Mouse (Mus musculus) MEL (cell line): Measurements from ENCODE around the gene Ppfibp2. TPM values are rescaled to one million over a fixed set of nuclear protein-coding genes. Genes with fewer than 3 reads are reported as not detected.

ENCODE experiments used
- DNase-seq: peaks from one replicate; pipeline ENCODE4 v3.0.0; 2011; ENCODE audit warnings: low read depth, low spot score
- H3K27ac ChIP-seq: 2 replicates; pipeline ENCODE4 v1.5.1; 2012; ENCODE audit warnings: low read depth, mild to moderate bottlenecking, control low read depth, low read length, moderate library complexity; ENCODE audit not compliant: control insufficient read depth
- H3K27me3 ChIP-seq, 2 experiments: fragments of 150-350 bp in 1 of 2; sonication (generic) in 1 of 2; 2 replicates each; pipeline ENCODE4 v1.6.1; 2012; ENCODE audit warnings: low read length in 2 of 2, mild to moderate bottlenecking in 2 of 2, improper control_type of control experiment in 1 of 2, moderate library complexity in 1 of 2; ENCODE audit not compliant: insufficient read depth in 2 of 2, control insufficient read depth in 1 of 2
- H3K36me3 ChIP-seq, 2 experiments: 2 replicates each; pipeline ENCODE4 v1.6.1; 2012 to 2014; ENCODE audit warnings: low read length in 2 of 2, improper control_type of control experiment in 1 of 2, inconsistent platforms in 1 of 2, mild to moderate bottlenecking in 1 of 2; ENCODE audit not compliant: insufficient read depth in 2 of 2, control insufficient read depth in 1 of 2
- H3K4me1 ChIP-seq, 2 experiments: fragments of 150-350 bp in 1 of 2; sonication (generic) in 1 of 2; 2 replicates each; pipeline ENCODE4 v1.6.1; 2012; ENCODE audit warnings: low read length in 2 of 2, improper control_type of control experiment in 1 of 2, mild to moderate bottlenecking in 1 of 2; ENCODE audit not compliant: insufficient read depth in 2 of 2, control insufficient read depth in 1 of 2
- H3K4me3 ChIP-seq, 2 experiments: fragments of 150-350 bp in 1 of 2; sonication (generic) in 1 of 2; 2 replicates each; pipeline ENCODE4 v1.5.1; 2012; ENCODE audit warnings: low read depth in 2 of 2, low read length in 2 of 2, mild to moderate bottlenecking in 2 of 2, moderate library complexity in 2 of 2, control low read depth in 1 of 2, improper control_type of control experiment in 1 of 2; ENCODE audit not compliant: control insufficient read depth in 1 of 2, insufficient read depth in 1 of 2
- H3K79me2 ChIP-seq: 2 replicates; pipeline ENCODE4 v1.6.1; 2012; ENCODE audit warnings: mild to moderate bottlenecking, low read length, moderate library complexity; ENCODE audit not compliant: control insufficient read depth, poor library complexity, insufficient read depth
- H3K9ac ChIP-seq: 2 replicates; pipeline ENCODE4 v1.6.1; 2012; ENCODE audit warnings: low read depth, mild to moderate bottlenecking, control low read depth, low read length, moderate library complexity; ENCODE audit not compliant: control insufficient read depth, poor library complexity, severe bottlenecking
- H3K9me3 ChIP-seq: fragments of 150-350 bp; sonication (generic); replicated peaks from 2 replicates; pipeline ENCODE4 v1.6.1; 2012; ENCODE audit warnings: mild to moderate bottlenecking, low read length, improper control_type of control experiment, moderate library complexity; ENCODE audit not compliant: insufficient read depth
- CHD1 ChIP-seq: IDR thresholded peaks from 2 replicates; pipeline ENCODE4 v1.6.1; 2012; ENCODE audit warnings: low read depth, mild to moderate bottlenecking, inconsistent platforms, low read length, improper control_type of control experiment
- CHD2 ChIP-seq: IDR thresholded peaks from 2 replicates; pipeline ENCODE4 v1.6.1; 2011; ENCODE audit warnings: low read length, improper control_type of control experiment
- CTCF ChIP-seq, 3 experiments: IDR thresholded peaks in 2 of 3; conservative IDR thresholded peaks in 1 of 3; 2 replicates each; pipeline ENCODE4 v1.5.1; 2011 to 2012; ENCODE audit warnings: low read length in 3 of 3, low read depth in 2 of 3, mild to moderate bottlenecking in 2 of 3, improper control_type of control experiment in 1 of 3, inconsistent platforms in 1 of 3, mixed read lengths in 1 of 3, moderate library complexity in 1 of 3; ENCODE audit not compliant: control insufficient read depth in 1 of 3, insufficient read depth in 1 of 3, poor library complexity in 1 of 3, severe bottlenecking in 1 of 3
- E2F4 ChIP-seq: IDR thresholded peaks from 2 replicates; pipeline ENCODE4 v1.6.1; 2011; ENCODE audit warnings: low read depth, low read length, improper control_type of control experiment, borderline replicate concordance
- KAT2A ChIP-seq: conservative IDR thresholded peaks from 2 replicates; pipeline ENCODE4 v1.6.1; 2012; ENCODE audit warnings: low read depth, low read length, improper control_type of control experiment, inconsistent platforms
- MAX ChIP-seq: IDR thresholded peaks from 2 replicates; pipeline ENCODE4 v1.6.1; 2011; ENCODE audit warnings: low read length, improper control_type of control experiment
- MAZ ChIP-seq: IDR thresholded peaks from 2 replicates; pipeline ENCODE4 v1.6.1; 2012; ENCODE audit warnings: low read depth, mild to moderate bottlenecking, inconsistent platforms, low read length, improper control_type of control experiment
- MEF2A ChIP-seq: IDR thresholded peaks from 2 replicates; pipeline ENCODE4 v1.6.1; 2014; ENCODE audit warnings: low read depth, mild to moderate bottlenecking, inconsistent platforms, low read length, improper control_type of control experiment; ENCODE audit not compliant: poor library complexity, insufficient replicate concordance, severe bottlenecking; ENCODE audit errors: extremely low read depth
- MXI1 ChIP-seq: IDR thresholded peaks from 2 replicates; pipeline ENCODE4 v1.6.1; 2011; ENCODE audit warnings: mild to moderate bottlenecking, low read depth, low read length, improper control_type of control experiment
- NELFE ChIP-seq: IDR thresholded peaks from 2 replicates; pipeline ENCODE4 v1.6.1; 2011; ENCODE audit warnings: low read depth, low read length, improper control_type of control experiment
- POLR2A ChIP-seq, 2 experiments: IDR thresholded peaks; 2 replicates each; pipeline ENCODE4 v1.6.1; 2011 to 2012; ENCODE audit warnings: low read length in 2 of 2, mild to moderate bottlenecking in 2 of 2, control low read depth in 1 of 2, improper control_type of control experiment in 1 of 2, low read depth in 1 of 2, moderate library complexity in 1 of 2; ENCODE audit not compliant: control insufficient read depth in 1 of 2, insufficient read depth in 1 of 2, poor library complexity in 1 of 2
- POLR2AphosphoS2 ChIP-seq: IDR thresholded peaks from 2 replicates; pipeline ENCODE4 v1.6.1; 2011; ENCODE audit warnings: low read length, improper control_type of control experiment
- RAD21 ChIP-seq: IDR thresholded peaks from 2 replicates; pipeline ENCODE4 v1.6.1; 2011; ENCODE audit warnings: mild to moderate bottlenecking, low read depth, low read length, improper control_type of control experiment
- SIN3A ChIP-seq: IDR thresholded peaks from 2 replicates; pipeline ENCODE4 v1.6.1; 2012; ENCODE audit warnings: low read length, improper control_type of control experiment, inconsistent platforms
- SMC3 ChIP-seq: IDR thresholded peaks from 2 replicates; pipeline ENCODE4 v1.6.1; 2011; ENCODE audit warnings: low read depth, low read length, improper control_type of control experiment
- TAL1 ChIP-seq: IDR thresholded peaks from 2 replicates; pipeline ENCODE4 v1.6.1; 2012; ENCODE audit warnings: mild to moderate bottlenecking, inconsistent platforms, low read length, moderate library complexity, mixed read lengths
- TBP ChIP-seq: IDR thresholded peaks from 2 replicates; pipeline ENCODE4 v1.8.0; 2011; ENCODE audit warnings: low read depth, low read length, improper control_type of control experiment
- TCF12 ChIP-seq: IDR thresholded peaks from 2 replicates; pipeline ENCODE4 v1.6.1; 2014; ENCODE audit warnings: low read depth, mild to moderate bottlenecking, inconsistent platforms, low read length, improper control_type of control experiment, moderate library complexity
- USF1 ChIP-seq: IDR thresholded peaks from 2 replicates; pipeline ENCODE4 v1.6.1; 2014; ENCODE audit warnings: low read depth, mild to moderate bottlenecking, inconsistent platforms, low read length, improper control_type of control experiment, moderate library complexity
- USF2 ChIP-seq, 2 experiments: IDR thresholded peaks; 2 replicates each; pipeline ENCODE4 v1.6.1; 2011 to 2012; ENCODE audit warnings: improper control_type of control experiment in 2 of 2, low read length in 2 of 2, borderline replicate concordance in 1 of 2, inconsistent platforms in 1 of 2, low read depth in 1 of 2, mild to moderate bottlenecking in 1 of 2; ENCODE audit not compliant: insufficient read depth in 1 of 2
- ZC3H11A ChIP-seq: IDR thresholded peaks from 2 replicates; pipeline ENCODE4 v1.6.1; 2012; ENCODE audit warnings: low read depth, mild to moderate bottlenecking, inconsistent platforms, low read length, improper control_type of control experiment
- ZKSCAN1 ChIP-seq: IDR thresholded peaks from 2 replicates; pipeline ENCODE4 v1.6.1; 2012; ENCODE audit warnings: low read depth, mild to moderate bottlenecking, inconsistent platforms, low read length, improper control_type of control experiment, moderate library complexity
- ZMIZ1 ChIP-seq: IDR thresholded peaks from 2 replicates; pipeline ENCODE4 v1.6.1; 2012; ENCODE audit warnings: low read depth, mild to moderate bottlenecking, inconsistent platforms, low read length, improper control_type of control experiment, moderate library complexity
- polyA plus RNA-seq, 2 experiments: library from polyadenylated mRNA; stranded (reverse) in 1 of 2; unstranded in 1 of 2; fragments of >175 nt in 1 of 2; fragments of >200 nt in 1 of 2; gene quantifications; 2 replicates each; pipeline versions ENCODE4 v1.2.1 to v1.2.4; 2012; ENCODE audit warnings: low replicate concordance in 2 of 2, low read depth in 1 of 2; ENCODE audit not compliant: insufficient read length in 2 of 2, insufficient read depth in 1 of 2, missing spikeins in 1 of 2
- total RNA-seq: library from RNA; depleted of rRNA; stranded (reverse); fragments of 300-350 nt; gene quantifications from 2 replicates; pipeline ENCODE4 v1.2.3, GENCODE M21; 2012

Ppfibp2 gene
- total and polyA plus RNA-seq, 3 experiments = not detected

- H3K4me1 ChIP-seq = no peaks in the 10 kb centered on the region
- H3K9me3 ChIP-seq = no peaks in the 10 kb centered on the region
- no peak overlapping the region for H3K27ac ChIP-seq
- no peak overlapping the region for H3K9ac ChIP-seq
- no peak overlapping the region for H3K4me3 ChIP-seq
- no peaks in the 10 kb centered on the region for H3K79me2 ChIP-seq
- H3K27me3 ChIP-seq = no peaks in the 10 kb centered on the region
- no peak for TF ChIP-seq MXI1
- TF ChIP-seq TAL1 = no peak
- no peak for TF ChIP-seq E2F4
- no peaks in the 10 kb centered on the region for H3K36me3 ChIP-seq
- no peak for DNase-seq
Observed at GRCm38 (mm10) chr7:107752031-107752520, 157.1 kb downstream of the Ppfibp2 start.

- Histone ChIP-seq H3K9me3 (no peaks in the 10 kb centered on the region), H3K79me2 (no peaks in the 10 kb centered on the region), H3K27me3 (no peaks in the 10 kb centered on the region), H3K27ac (no peak overlapping the region), H3K4me1 (no peaks in the 10 kb centered on the region), H3K36me3 (no peaks in the 10 kb centered on the region), H3K9ac (no peak overlapping the region), H3K4me3 (no peak overlapping the region)
- TF ChIP-seq POLR2AphosphoS2 (no peak), CHD1 (no peak), ZMIZ1 (no peak), MEF2A (no peak), MAX (no peak), TBP (no peak), TAL1 (no peak), TCF12 (no peak), SIN3A (no peak), MAZ (no peak), CHD2 (no peak)
- DNase-seq = no peak
Observed at GRCm38 (mm10) chr7:107755905-107756304, 160.9 kb downstream of the Ppfibp2 start.

GRCm38 (mm10) chr7:107756748-107757147 lies 161.7 kb downstream of the Ppfibp2 start:
- no peaks in the 10 kb centered on the region for H3K27me3 ChIP-seq
- no peak for TF ChIP-seq USF1
- TF ChIP-seq SMC3 = no peak
- TF ChIP-seq MXI1 = no peak
- TF ChIP-seq KAT2A = no peak
- no peak for TF ChIP-seq POLR2A (IDR thresholded peaks at IDR 0.05; ENCODE audit: control insufficient read depth in 1 of 2, insufficient read depth in 1 of 2, low read depth in 1 of 2, low read length in 2 of 2, poor library complexity in 1 of 2)
- no peak for TF ChIP-seq CTCF (IDR thresholded peaks at IDR 0.05 in 2 of 3, conservative IDR thresholded peaks at IDR 0.05 in 1 of 3; ENCODE audit: control insufficient read depth in 1 of 3, insufficient read depth in 1 of 3, low read depth in 2 of 3, low read length in 3 of 3, poor library complexity in 1 of 3, severe bottlenecking in 1 of 3)
- no peak for TF ChIP-seq RAD21
- TF ChIP-seq ZC3H11A = no peak
- TF ChIP-seq NELFE = no peak
- no peak for TF ChIP-seq USF2 (IDR thresholded peaks at IDR 0.05; ENCODE audit: borderline replicate concordance in 1 of 2, insufficient read depth in 1 of 2, low read depth in 1 of 2, low read length in 2 of 2)
- no peak for TF ChIP-seq ZKSCAN1
- TF ChIP-seq MAX = no peak
- no peak for TF ChIP-seq CHD2
- no peak for TF ChIP-seq TBP
- no peaks in the 10 kb centered on the region for H3K79me2 ChIP-seq
- H3K4me1 ChIP-seq = no peaks in the 10 kb centered on the region
- no peak overlapping the region for H3K9ac ChIP-seq
- no peaks in the 10 kb centered on the region for H3K9me3 ChIP-seq
- H3K36me3 ChIP-seq = no peaks in the 10 kb centered on the region
- no peak for DNase-seq
- H3K4me3 ChIP-seq = no peak overlapping the region
- H3K27ac ChIP-seq = no peak overlapping the region
